Mouse (Mus musculus): ENCODE data around the gene 4931406P16Rik.

The 4931406P16Rik gene

DNA sequence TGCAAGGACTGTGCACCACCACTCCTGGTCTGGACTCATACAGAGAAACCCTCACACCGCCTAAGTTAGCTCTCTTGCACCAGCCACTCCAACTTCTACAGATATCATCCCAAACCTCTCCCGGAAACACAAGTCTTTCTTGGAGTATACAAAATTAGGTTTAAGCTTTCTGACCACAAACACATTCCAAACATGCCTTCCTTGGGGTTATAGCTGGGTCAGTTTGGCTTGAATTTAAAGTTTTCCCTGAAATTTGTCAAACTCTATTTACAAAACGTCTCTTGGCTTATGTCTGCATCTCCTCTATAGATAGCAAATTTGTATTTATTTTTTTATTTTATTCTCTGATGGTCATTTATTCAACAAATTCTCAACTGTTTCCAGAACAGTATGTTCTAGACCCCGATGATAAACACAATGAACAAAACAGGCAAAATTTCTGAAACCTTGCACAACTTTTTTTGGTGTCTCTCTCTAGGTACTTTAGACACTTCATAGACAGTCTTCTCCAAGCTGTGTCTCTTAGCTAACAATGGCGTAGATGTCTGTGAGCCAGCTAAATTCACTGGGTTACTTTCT lies 4.1 kb downstream of the 4931406P16Rik start:
- no peak for DNase-seq

DNA sequence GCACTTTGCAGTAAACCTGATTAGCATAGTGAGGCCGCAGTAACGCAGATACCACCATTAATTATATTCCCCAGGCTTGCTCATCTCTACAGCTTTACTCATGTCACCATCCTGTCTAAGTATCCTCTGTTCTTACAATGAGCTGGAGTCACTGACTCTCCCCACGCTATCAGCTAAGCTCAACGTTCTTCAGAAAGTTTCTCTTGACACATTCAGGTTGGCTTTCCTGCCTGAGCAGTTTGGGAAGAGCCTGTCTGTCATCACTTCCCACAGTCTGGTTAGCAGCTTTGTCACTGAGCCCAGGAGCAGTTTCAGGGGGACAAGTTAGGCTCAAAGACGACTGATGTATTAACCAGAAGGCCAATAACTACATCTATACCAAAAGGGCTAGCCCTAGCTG lies 4.8 kb downstream of the 4931406P16Rik start:
- DNase-seq: no peak

DNA sequence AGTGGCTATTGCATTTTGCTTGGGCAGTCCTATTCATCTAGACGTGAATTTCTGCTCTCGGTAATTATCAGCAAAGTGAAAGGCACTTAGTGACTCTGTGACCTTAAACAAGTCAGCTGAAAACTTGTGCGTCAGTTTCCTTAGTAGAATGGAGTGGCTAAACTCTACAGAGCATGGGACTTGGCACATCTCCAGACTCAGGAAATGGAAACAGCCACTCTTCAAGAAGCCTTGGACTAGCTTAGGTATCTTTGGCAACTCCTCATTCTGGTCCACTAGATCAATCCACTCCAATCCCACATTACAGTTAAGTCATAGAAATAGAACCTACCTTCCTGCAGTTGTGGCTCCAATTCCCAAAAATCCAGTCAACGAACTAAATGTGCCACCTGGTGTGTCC lies 7.9 kb downstream of the 4931406P16Rik start:
- no peak for DNase-seq

DNA sequence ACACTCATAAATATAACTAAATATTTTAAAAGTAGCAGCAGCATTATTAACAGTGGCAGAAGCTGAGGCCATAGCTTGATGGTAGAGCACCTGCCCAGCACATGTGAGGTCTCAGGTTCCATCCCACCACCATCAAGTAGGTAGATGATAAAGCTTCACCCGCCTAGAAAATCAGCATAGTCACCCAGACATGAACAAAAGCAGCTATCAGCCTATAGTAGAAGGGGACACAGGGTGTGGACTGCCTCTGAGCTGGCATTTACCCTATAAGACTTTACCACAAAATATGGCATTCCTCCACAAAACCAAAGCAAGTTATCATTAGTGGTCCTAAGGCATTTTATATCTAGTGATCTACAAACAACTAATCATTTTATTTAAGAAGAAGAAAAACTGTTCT lies 10.7 kb downstream of the 4931406P16Rik start:
- no peak for DNase-seq

DNA sequence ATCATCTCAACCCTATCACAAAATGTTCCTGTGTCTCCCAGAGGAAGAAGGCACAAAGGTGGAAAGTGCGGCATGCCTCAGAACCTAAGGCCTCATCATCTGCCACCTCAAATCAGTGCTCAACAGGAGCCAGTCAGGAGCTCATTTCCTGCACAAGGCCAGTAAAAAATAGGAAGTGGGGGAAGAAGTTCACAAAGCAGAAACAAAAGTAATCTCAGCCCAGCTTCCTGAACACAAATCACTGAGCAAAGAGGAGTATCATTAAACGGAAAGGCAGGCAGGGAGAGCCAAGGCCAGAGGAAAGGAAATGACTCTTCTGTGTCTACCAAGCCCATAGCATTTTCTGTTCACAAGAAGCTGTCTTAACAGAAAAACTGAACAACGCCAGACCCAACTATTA lies 11.4 kb downstream of the 4931406P16Rik start:
- no peak for DNase-seq

DNA sequence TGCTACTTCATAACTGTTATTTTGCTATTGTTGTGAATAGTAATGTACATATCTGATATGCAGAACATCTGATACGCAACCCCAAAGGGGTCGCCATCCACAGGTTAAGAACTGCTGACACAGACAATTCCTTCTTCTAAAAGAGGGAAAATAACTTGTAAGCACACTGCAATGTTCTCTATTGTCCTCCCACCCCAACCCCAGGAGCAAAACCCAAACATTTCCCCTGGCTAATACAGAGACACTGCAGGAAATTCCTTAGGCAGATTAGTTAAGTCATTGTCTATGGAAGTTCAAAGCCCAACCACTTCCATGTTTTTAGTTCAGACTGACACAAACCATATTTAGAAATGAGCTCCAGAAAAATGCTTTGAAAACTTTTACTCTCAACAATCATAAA lies 14.5 kb downstream of the 4931406P16Rik start:
- no peak for DNase-seq

DNA sequence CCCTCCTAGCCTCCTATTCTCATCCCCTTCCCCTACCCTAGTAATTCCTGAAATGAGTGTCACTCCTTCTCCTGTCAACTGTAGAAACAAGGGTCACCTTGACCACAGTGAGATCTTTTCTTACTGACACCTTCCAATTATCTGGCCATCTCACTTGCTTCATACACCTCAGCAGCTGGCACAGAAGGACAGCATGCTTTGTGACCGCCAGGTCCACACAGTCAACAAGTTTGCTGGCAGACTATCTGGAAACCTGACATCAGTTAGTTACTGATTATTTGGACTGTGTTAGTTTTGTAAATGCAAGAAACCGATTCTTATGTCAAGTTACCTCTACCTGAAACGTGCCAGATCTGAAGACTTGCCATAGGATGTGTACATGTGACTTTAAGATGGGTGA lies 17.2 kb downstream of the 4931406P16Rik start:
- DNase-seq: no peak

DNA sequence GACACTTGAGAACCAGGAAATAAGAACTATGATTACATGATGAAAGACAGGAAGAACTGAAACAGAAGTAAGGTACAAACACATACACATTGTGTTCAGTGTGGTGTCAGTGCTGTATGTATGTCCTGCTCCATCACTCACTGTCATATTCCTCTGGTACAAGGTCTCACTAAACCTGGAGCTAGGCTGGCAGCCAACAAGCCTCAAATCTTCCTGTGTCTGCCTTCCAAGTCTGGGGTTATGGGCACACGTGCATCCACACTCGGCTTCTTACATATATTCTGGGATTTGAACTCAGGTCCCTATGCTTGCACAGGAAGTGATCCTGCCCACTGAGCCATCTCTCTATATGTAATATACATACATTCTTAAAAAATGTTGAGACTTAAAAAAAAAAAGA lies 20.7 kb downstream of the 4931406P16Rik start:
- no peak for DNase-seq

DNA sequence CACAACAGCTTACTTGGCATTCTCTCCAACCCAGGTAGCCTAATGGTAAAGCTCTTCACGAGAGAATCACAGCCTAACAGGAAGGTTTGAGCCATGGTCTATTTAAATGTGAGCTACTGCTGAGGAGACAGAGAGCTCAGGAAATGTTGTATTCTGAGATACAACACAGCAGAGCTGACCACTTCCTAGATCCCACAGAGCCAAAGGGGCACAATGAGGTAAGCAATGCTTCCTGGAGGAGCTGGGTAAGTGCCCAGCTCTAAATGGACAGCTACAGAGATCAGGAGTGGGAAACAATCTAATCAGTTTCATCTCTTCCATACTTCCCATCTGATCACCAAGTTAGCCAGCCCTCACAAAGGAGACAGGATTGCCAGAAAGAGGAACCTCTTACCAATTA lies 22.1 kb downstream of the 4931406P16Rik start:
- no peak for DNase-seq

DNA sequence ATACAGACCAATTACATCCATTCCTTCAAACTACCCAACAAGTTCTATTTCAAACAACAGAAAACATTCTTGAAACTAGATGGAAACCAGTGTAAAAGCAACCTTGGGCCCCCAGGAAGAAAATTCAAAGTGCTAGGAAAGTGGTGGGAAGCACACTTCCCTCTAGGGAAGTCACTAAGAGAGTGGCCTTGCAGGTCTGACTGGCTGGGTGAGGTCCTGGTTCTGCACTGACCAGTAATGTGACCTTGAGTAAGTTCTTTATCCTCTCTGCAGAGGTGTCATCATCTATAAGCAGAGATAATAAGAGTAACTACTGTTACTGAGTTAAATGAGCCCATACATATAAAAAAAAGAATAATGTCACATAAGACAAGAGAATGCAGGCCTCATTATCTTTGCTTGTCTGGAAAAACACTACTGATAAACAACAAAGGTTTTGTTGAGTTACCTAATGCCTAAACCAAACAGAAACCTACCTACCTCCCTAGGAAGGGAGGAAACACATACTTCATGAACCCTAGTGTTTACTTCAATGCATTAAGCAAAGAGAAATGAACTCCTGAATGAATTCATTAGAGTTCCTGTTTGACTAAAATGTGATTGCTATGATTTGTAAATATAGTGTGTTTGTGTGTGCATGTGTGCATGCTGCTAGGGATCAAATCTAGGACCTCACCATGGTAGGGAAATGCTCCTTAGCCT lies 22.8 kb downstream of the 4931406P16Rik start:
- no peak for DNase-seq

DNA sequence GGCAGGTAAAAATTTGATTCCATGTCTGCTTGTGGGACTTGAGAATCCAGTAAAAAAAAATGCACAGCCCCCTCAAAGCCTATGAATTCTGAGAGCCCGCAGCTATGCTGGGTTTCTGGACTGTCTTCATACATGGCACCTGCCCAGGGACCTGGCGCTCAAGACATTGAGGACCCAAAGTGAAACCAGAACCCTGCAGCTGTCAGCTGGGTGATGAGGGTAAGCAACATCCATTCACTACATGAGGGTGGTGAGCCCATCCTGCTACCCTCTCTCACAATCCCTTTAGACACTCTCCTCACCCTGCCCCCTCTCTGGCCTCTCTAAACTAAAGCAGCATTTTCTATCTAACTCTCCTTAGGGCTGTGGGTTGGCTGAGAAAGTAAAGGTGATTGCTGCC lies 35.7 kb downstream of the 4931406P16Rik start:
- DNase-seq: no peak

DNA sequence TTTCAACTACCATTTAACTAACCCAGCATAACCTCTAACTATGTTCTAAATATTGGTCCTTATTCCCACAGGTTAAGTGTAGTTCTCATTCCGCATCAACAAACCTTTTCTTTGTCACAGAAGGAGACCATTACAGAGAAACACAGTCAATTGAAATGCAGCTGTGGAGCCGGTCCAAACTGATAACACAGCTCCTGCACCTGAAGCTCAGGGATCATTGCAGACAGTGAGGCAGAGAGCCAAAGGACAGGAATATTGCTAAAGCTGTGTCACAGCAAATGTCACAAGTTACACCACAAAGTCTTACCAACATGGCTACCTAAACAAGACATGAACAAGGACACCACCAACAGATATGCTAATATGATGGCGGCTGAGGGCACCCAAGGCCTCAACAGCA lies 37.3 kb downstream of the 4931406P16Rik start:
- DNase-seq: no peak

DNA sequence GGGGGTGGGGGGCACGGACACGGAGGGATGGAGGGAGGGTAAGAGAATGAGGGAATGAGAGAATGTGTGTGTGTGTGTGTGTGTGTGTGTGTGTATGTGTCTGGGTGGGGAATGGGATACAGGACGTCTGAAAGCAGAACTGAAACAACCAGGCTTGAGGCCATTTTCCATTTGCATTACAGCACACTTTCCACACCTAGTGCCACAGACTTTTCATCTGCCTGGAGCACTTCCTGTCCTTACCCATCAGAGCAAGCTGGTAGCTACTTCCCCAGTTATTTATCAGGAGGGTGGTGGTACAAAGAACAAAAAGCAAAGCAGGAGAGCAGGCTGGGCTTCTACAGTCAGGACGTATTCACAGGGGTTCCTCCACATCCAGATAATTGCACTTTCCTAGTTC lies 40.9 kb downstream of the 4931406P16Rik start:
- no peak for DNase-seq

DNA sequence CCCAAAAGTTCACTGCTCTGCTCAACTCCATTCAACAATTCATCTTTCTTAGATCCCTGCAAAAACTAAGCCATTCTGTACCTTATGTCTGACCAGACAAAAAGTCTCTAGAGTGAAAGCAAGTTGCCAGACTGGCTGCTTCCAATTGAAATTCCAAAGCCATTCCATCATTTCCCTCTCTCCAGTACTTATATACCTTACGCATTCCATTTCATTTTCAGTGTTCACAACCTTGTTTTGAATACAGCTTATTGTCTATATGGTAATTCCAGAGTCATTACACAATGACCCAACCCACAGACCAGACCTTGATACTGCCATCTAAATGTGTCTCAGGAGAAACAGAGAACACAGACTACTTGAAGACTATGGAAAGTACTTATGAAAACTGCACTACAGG lies 44.9 kb downstream of the 4931406P16Rik start:
- no peak for DNase-seq

DNA sequence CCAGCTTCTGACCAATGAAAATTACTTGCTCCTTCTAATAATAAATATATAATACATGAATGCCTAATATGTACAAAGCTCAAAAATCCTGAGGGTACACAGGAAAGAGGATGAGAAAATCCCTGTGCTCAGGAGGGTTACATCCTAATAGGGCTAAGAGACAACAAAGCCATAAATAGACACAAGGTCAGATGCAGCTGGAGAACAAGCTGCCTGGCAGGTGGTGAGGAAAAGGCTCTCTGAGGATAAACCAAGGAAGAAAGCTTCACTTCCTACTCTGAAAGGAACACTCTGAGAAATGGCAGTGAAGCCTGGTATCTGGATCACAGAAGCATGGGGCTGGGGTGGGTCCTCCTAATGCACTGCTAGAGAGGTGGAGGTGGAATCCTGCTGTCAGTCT lies 46.9 kb downstream of the 4931406P16Rik start:
- no peak for DNase-seq

DNA sequence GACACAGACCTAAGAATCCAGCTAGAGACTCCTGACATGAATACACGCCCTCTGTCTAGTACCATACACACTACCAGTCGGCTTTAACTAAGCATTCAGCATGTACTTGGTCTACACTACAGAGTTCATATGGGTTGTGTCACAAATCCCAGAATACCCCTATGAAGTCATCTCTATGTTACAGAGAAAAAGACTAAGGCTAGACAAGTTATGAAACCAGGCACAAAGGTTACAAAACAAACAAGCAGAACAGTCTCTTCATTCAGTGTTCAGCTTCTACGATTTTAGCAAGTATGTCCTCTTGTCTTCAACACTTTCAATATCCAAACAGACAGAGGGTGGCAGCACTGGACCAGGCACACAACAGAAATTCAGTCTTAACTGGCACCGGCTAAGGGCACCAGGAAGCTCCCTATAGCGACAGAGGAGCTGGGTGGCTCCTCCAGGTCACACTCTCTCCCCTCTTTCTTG lies 47.4 kb downstream of the 4931406P16Rik start:
- DNase-seq: peak; percentile 36

DNA sequence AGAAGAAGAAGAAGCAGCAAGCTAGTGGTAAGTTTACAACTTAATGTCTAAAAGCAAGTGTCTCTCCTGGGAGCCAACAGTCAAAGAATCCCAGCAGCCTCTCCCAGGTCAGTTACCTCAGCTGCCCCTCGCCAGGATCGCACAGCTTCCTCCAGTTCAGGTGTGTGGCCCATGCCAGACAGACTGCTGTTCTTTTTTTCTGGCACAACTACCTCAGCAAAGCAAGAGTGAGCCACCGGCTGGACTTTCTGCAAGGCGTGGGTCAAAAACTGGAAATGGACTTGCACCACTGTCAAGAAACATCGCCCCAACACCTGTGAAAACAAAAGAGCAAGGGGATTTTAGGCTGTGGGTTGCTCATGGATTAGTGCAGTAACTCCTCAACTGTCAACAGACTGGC lies 49.9 kb downstream of the 4931406P16Rik start:
- no peak for DNase-seq

DNA sequence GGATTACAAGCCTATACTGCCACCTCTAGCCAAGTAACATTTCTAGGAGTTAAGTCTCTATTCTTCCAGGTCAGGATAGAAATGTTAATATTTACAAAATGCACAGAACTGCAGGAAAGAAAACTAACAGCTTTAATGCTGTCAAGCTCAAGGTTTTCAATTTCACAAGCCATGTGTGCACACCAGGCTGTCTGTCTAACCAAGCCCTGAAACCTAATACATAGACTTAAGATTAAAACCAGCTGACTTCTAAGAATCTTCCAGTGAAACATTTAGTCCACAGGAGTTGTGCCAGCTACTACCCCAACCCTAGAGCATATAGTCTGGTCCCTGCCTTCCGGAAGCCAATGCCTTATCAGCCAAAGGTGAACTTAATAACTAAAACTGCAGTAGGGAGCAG lies 54.9 kb downstream of the 4931406P16Rik start:
- DNase-seq: no peak

DNA sequence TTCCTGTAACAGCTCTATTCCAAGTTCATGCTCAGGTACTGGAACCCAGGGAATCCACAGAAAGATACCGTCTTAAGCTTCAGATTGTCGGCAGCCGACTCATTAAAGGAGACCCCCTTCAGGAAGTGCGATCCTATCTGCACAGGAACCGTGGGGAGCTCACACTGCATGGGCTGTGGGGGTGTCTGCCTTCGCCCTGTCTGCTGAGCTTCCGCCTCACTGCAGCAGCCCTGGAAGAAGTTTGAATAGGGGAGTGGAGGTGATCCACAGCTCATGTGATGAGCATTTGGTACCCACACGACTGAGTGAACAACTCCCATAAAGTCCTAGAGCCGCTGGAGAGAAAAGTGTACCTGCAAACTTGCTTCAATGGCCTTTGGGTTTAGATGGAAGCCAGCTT lies 56.1 kb downstream of the 4931406P16Rik start:
- DNase-seq: no peak

DNA sequence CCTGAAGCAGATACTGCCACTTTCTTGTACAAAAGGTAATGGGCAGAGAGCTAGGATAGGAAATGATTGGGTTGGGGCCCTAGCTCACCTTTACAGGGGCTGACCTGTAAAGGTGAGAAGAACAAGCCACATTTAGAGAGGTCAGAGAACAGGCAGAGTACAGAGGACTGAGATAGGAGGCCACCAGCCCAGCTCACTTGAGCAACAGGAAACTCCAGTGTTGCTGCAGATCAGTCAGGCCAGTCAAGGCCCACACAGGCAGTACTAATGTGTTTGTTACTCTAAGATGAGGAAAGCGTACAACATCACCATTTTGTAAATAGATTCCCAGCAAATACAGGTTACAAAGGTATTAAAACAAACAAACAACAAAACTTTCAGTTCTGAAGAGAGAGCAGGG lies 57.4 kb downstream of the 4931406P16Rik start:
- no peak for DNase-seq

DNA sequence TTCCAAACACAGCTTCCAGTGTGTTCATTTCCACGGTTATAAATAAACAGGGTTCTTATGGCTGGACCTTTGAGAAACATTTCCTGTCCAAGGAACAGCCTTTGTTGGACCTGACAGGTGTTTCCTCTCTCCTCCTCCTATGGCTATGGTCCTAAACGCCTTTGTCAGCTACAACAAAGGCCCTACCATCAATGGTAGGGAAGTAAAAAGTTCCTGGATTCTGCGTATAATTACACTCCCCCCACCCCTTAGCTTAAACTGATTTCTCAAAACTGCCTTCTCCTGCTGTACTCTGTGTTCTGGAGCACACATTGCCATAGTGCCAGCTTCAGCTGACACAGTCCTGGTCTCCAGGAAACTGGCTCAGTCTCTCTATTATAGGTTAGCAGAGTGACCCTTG lies 58.2 kb downstream of the 4931406P16Rik start:
- DNase-seq: no peak

DNA sequence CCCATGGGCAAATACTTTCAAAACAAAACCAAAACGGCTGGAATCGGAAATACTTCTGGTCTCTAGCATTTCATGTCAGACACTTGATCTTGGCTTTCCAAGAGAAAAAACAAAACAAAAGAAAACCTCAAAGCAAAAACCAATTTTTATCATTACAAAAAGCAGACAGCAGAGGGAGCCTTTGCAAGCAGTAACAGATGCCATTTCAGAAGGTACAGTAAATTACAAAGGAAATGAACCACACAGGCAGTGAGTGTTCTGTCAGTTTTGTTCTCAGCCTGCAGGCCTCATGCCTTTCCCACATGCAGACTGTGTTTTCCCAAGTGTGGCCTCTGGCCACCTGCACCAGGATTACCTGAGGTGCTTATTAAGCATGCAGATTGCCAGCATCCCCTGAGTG lies 61.3 kb downstream of the 4931406P16Rik start:
- DNase-seq: no peak

DNA sequence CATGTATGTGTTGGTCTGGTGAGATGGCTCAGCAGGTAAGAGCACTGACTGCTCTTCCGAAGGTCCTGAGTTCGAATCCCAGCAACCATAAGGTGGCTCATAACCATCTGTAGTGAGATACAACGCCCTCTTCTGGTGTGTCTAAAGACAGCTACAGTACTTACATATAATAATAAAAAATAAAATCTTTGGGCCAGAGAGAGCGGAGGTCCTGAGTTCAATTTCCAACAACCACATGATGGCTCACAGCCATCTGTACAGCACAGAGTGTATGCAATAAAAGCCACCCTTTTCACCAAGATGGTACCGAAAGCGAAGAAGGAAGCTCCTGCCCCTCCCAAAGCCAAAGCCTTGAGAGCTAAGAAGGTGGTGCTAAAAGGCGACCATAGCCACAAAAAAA lies 62.6 kb downstream of the 4931406P16Rik start, which contains the start of gene Gm6096:
Gene Gm6096, plus strand, starts transcription at position 301 of the 400 bp plus-strand sequence.
- DNase-seq: no peak

DNA sequence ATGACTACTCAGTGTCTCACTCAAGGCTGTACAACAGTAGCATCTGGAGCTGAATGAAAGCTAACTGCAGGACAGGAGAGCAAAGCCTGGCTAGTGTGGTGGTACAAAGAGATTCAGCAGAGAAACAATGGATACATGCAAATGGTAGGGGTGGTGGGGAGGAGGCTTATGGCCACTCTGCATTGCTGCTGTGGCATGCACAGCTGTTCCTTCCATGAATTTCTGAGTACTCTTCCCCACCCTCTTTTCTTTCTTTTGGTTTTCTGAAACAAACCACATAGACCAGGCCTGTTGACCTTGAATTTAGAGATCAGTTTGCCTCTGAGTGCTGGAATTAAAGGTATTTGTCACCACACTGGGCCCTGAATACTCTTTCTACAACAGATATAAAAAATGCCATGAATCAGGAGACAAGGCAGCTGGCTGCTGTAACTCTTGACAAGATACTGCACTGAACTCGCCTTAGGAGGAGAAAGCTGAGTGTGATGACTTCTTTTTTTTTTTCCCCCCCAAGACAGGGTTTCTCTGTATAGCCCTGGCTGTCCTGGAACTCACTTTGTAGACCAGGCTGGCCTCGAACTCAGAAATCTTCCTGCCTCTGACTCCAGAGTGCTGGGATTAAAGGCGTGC lies 66.4 kb downstream of the 4931406P16Rik start:
- DNase-seq: no peak
